Mouse (Mus musculus): Measurements from ENCODE around the gene Erp27. TPM values are rescaled to one million over a fixed set of nuclear protein-coding genes. Genes with fewer than 3 reads are reported as not detected.

Erp27 gene
- total RNA-seq, 4 experiments from 2014 or later, result 0.28 TPM; not detected in 3

GRCm38 (mm10) chr6:136861020-136861419, 61.0 kb downstream of the Erp27 start:
- DNase-seq, result no peak

DNA sequence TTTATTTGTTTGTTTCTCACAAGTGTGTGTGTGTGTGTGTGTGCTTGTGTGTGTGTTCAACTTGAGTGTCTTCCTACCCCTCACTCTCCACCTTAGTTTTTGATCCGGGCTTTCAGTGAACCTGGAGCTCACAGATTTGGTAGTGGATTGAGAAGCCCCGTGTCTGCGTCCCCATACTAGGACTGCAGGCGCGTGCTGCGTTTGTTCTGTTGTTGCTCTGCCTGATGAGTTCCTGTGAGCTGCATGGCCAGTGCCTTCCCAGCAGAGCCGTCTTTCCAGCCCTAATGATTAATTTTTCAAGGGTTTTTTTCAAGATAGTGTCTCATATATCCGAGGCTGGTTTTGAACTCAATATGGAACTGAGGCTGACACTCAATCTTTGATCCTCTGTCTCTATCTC, 63.6 kb downstream of the Erp27 start:
- no peak for DNase-seq

DNA sequence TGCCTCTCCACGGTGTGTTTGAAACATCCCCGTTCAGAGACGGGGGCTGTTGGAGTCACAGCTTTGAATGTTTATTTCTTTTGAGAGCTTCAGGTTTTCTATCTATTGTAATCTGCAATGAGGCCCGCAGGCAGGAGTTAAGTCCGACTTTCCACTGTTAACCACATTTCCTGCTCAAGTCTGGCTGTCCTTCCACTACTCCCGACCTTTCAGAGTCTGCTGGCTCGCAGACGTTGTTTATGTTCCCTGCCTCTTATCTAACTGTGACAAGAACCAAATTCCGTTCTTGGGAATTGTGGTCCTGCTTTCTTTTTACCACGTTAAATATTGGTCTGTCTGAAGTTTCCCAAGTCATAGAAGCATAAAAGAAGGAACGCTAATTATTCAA, 64.1 kb downstream of the Erp27 start:
- DNase-seq, result peak; percentile 26

Other genes starting within 250 kb of the Erp27 start
- under 1 TPM in 1 of 4 experiments, not detected in 3; 0.09 TPM for gene Gucy2c, start 140.4 kb downstream of the Erp27 start, total RNA-seq (2022)
- gene Hist4h4, start 117.8 kb downstream of the Erp27 start, total RNA-seq (2022), result 10 to 100 TPM; 11.5 to 15.1 (median 12.4) TPM
- gene H2afj, start 113.9 kb downstream of the Erp27 start, total RNA-seq (2022), result 100 to 1,000 TPM in 3 of 4 experiments, 10 to 100 TPM in 1; 81.8 to 292 (median 145) TPM
- 1 to 10 TPM in 1 of 4 experiments, under 1 TPM in 3; 0.51 to 1.3 (median 0.97) TPM for gene BC049715, start 94.6 kb downstream of the Erp27 start, total RNA-seq (2022)
- gene Wbp11, start 93.9 kb downstream of the Erp27 start, total RNA-seq (2022), result 100 to 1,000 TPM in 1 of 4 experiments, 10 to 100 TPM in 3; 75.0 to 108 (median 79.2) TPM
- under 1 TPM in 2 of 4 experiments, not detected in 2; 0.23 to 0.28 TPM for gene Smco3, start 86.7 kb downstream of the Erp27 start, total RNA-seq (2022)
- 1 to 10 TPM; 5.3 to 7.9 (median 7.2) TPM for gene Art4, start 64.4 kb downstream of the Erp27 start, total RNA-seq (2022)
- gene Mgp, start 46.4 kb downstream of the Erp27 start, total RNA-seq (2022), result 100 to 1,000 TPM; 174 to 284 (median 210) TPM
- gene Pde6h, start 1.7 kb upstream of the Erp27 start, total RNA-seq (2022), result under 1 TPM in 1 of 4 experiments, not detected in 3; 0.14 TPM
- gene Arhgdib, start 19.7 kb upstream of the Erp27 start, total RNA-seq (2022), result 10 to 100 TPM; 20.7 to 30.5 (median 28.0) TPM
- gene Rerg, start 248.3 kb upstream of the Erp27 start, total RNA-seq (2022), result 100 to 1,000 TPM; 112 to 256 (median 151) TPM

All from adrenal gland, adult 8-10 months (tissue).